8 mouse cellular contexts compared by ENCODE assay signal in the genomic region with DNA sequence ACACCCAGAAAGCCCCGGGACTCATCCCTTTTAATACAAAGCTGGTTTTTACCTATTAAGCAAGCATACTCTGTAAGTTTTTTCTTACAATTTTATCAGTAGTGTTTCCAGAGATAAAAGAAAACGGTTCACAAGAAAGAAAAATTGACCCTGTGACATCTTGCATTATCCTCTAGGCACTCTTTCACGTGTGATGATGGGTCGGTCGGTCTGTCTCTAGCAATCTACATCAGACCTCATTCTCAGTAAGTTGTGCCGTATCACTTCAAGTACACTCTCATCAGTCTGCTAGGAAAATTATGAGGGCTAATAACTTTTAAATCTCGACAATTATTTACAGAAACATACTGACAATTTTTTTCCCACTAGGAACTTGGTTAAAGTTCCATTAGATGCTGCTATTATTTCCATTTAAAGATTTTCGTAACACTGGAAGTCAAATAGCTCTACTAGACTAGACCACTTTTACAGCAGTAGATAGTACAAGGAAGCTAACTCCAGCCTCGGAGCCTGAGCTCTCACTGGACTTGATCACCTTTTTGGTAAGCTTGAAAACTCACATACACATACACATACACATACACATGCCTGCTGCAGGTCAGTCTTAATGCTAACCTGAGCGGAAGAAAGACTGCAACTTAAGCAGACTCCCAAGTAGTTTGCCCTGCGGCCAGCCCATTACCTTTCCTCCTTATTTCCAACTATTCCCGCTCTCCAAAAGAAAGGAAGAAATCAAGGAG. TPM values are rescaled to one million over a fixed set of nuclear protein-coding genes. Genes with fewer than 3 reads are reported as not detected.
A peak's percentile ranks its signal among the peaks of the same experiment; 100 is the strongest.
DNase-seq lines count a peak whose midpoint lies in the region; ATAC-seq and TF ChIP-seq lines count a peak whose summit lies in the region.

No protein-coding gene starts in this region.

- TF ChIP-seq POLR2A in bone marrow, adult 2 months (IDR thresholded peaks at IDR 0.05; ENCODE audit: borderline replicate concordance, control insufficient read depth, low read depth, low read length), result no peak

- H3K27me3 ChIP-seq in heart, embryonic 12.5 days (replicated peaks), result no peaks in the 10 kb centered on the region
- H3K27me3 ChIP-seq in heart, postnatal 0 days (ENCODE audit: control insufficient read depth, insufficient read depth, low read length), result no peaks in the 10 kb centered on the region
- H3K27me3 ChIP-seq in liver, embryonic 13.5 days, result no peaks in the 10 kb centered on the region
- H3K27me3 ChIP-seq in stomach, embryonic 15.5 days (replicated peaks), result no peaks in the 10 kb centered on the region

- no peak for TF ChIP-seq EP300 in heart, postnatal 0 days (IDR thresholded peaks at IDR 0.05; ENCODE audit: low read depth)

- H3K4me3 ChIP-seq in heart, embryonic 12.5 days, result peak overlapping the region; percentile 100
- H3K4me3 ChIP-seq in bone marrow, adult 2 months (replicated peaks; ENCODE audit: control insufficient read depth, low read depth, low read length), result peak overlapping the region; percentile 86
- H3K4me3 ChIP-seq in heart, postnatal 0 days (ENCODE audit: low read depth, low read length), result peak overlapping the region; percentile 93
- peak overlapping the region; percentile 96 for H3K4me3 ChIP-seq in liver, embryonic 13.5 days (replicated peaks)
- H3K4me3 ChIP-seq in stomach, embryonic 15.5 days (replicated peaks), result peak overlapping the region; percentile 96

- no peak for DNase-seq in heart, adult 8-10 months (ENCODE audit: low spot score)
- no peak for DNase-seq in heart, postnatal 0 days (ENCODE audit: low spot score)
- DNase-seq in liver, embryonic 13.5 days, result no peak
- DNase-seq in adrenal gland, postnatal 10 days, result no peak
- DNase-seq in ovary, postnatal 10 days (ENCODE audit: low spot score), result no peak

- peaks cover 11% of the 10 kb centered on the region for H3K36me3 ChIP-seq in heart, embryonic 12.5 days
- peaks cover 12% of the 10 kb centered on the region for H3K36me3 ChIP-seq in heart, postnatal 0 days (replicated peaks; ENCODE audit: control insufficient read depth, insufficient read depth, low read length)
- H3K36me3 ChIP-seq in liver, embryonic 13.5 days, result peaks cover 12% of the 10 kb centered on the region
- peaks cover 8% of the 10 kb centered on the region for H3K36me3 ChIP-seq in stomach, embryonic 15.5 days

- H3K4me2 ChIP-seq in heart, embryonic 12.5 days, result peak overlapping the region; percentile 77
- H3K4me2 ChIP-seq in heart, postnatal 0 days (ENCODE audit: low read depth, low read length), result peak overlapping the region; percentile 92
- peak overlapping the region; percentile 92 for H3K4me2 ChIP-seq in liver, embryonic 13.5 days
- peak overlapping the region; percentile 62 for H3K4me2 ChIP-seq in stomach, embryonic 15.5 days

- H3K9me3 ChIP-seq in heart, embryonic 12.5 days (replicated peaks), result no peaks in the 10 kb centered on the region
- H3K9me3 ChIP-seq in heart, postnatal 0 days (replicated peaks; ENCODE audit: control insufficient read depth, low read length), result no peaks in the 10 kb centered on the region
- H3K9me3 ChIP-seq in liver, embryonic 13.5 days (replicated peaks), result no peaks in the 10 kb centered on the region
- no peaks in the 10 kb centered on the region for H3K9me3 ChIP-seq in stomach, embryonic 15.5 days

- no peak for TF ChIP-seq CTCF in bone marrow, adult 2 months (IDR thresholded peaks at IDR 0.05; ENCODE audit: control insufficient read depth, insufficient read depth, low read length)
- TF ChIP-seq CTCF in heart, postnatal 0 days (IDR thresholded peaks at IDR 0.05; ENCODE audit: low read depth), result no peak

- H3K4me1 ChIP-seq in heart, embryonic 12.5 days (replicated peaks), result peaks cover 15% of the 10 kb centered on the region
- H3K4me1 ChIP-seq in bone marrow, adult 2 months (ENCODE audit: control insufficient read depth, insufficient read depth, low read length), result no peaks in the 10 kb centered on the region; the same call in 1 of the 2 replicates
- peaks cover 22% of the 10 kb centered on the region for H3K4me1 ChIP-seq in heart, postnatal 0 days (ENCODE audit: control insufficient read depth, insufficient read depth)
- H3K4me1 ChIP-seq in liver, embryonic 13.5 days (replicated peaks), result peaks cover 16% of the 10 kb centered on the region
- H3K4me1 ChIP-seq in stomach, embryonic 15.5 days, result peaks cover 10% of the 10 kb centered on the region

- H3K27ac ChIP-seq in heart, embryonic 12.5 days (ENCODE audit: poor library complexity, severe bottlenecking), result peak overlapping the region; percentile 79; the same call in 1 of the 2 replicates
- no peak overlapping the region for H3K27ac ChIP-seq in bone marrow, adult 2 months (ENCODE audit: control insufficient read depth, insufficient read depth, low read depth, low read length, poor library complexity)
- H3K27ac ChIP-seq in heart, postnatal 0 days (ENCODE audit: low read depth), result no peak overlapping the region; the same call in 1 of the 2 replicates
- H3K27ac ChIP-seq in liver, embryonic 13.5 days, result peak overlapping the region; percentile 82
- peak overlapping the region; percentile 84; the same call in 1 of the 2 replicates for H3K27ac ChIP-seq in stomach, embryonic 15.5 days

- no peak for ATAC-seq in heart, embryonic 12.5 days (ENCODE audit: insufficient number of reproducible peaks, low FRiP score)
- ATAC-seq in heart, postnatal 0 days (ENCODE audit: insufficient read depth, low read depth), result no peak; the same call in 1 of the 2 replicates
- ATAC-seq in liver, embryonic 13.5 days (ENCODE audit: low read depth), result peak; percentile 16; the same call in 1 of the 2 replicates
- ATAC-seq in stomach, embryonic 15.5 days (ENCODE audit: insufficient read depth, low FRiP score, low read depth), result no peak

- 10% methylated on average over 12 of the region's 12 CpGs for WGBS in heart, embryonic 12.5 days
- 6% methylated on average over 12 of the region's 12 CpGs for WGBS in bone marrow, adult 2 months
- 12% methylated on average over 12 of the region's 12 CpGs for WGBS in heart, postnatal 0 days
- WGBS in liver, embryonic 13.5 days (ENCODE audit: insufficient replicate concordance), result 4% methylated on average over 12 of the region's 12 CpGs
- 9% methylated on average over 12 of the region's 12 CpGs for WGBS in stomach, embryonic 15.5 days

- peak overlapping the region; percentile 97 for H3K9ac ChIP-seq in heart, embryonic 12.5 days
- peak overlapping the region; percentile 90 for H3K9ac ChIP-seq in heart, postnatal 0 days (replicated peaks; ENCODE audit: low read depth, low read length)
- H3K9ac ChIP-seq in liver, embryonic 13.5 days, result peak overlapping the region; percentile 97
- peak overlapping the region; percentile 79; the same call in 1 of the 2 replicates for H3K9ac ChIP-seq in stomach, embryonic 15.5 days

RNA-seq across cellular contexts. Expression of a gene that starts 1.0 kb away (rescaled TPM):
- polyA plus RNA-seq in heart, embryonic 12.5 days (2016; fragmentation: Nextera tagmentation; extraction: Ambion mirVana), result 37.9 and 39.1 TPM in 2 replicates
- 10 to 100 TPM in 1 of 4 experiments, 1 to 10 TPM in 3; 7.6 to 10.3 (median 8.3) TPM for total RNA-seq in heart, adult 8-10 months (2022)
- 6.9 and 17.4 TPM in 2 replicates for polyA plus RNA-seq in bone marrow, adult 2 months (2011; ENCODE audit: insufficient read depth, insufficient read length, low replicate concordance, missing spikeins)
- 18.2 and 23.6 TPM in 2 replicates for total RNA-seq in heart, postnatal 0 days (2014; rRNA removed; ENCODE audit: low replicate concordance)
- 14.5 and 16.0 TPM in 2 replicates for polyA plus RNA-seq in heart, postnatal 0 days (2015; fragmentation: Nextera tagmentation; extraction: Ambion mirVana)
- polyA plus RNA-seq in liver, embryonic 13.5 days (2015; fragmentation: Nextera tagmentation; extraction: Ambion mirVana), result 20.3 and 28.7 TPM in 2 replicates
- polyA plus RNA-seq in stomach, embryonic 15.5 days (2015; fragmentation: Nextera tagmentation; extraction: Ambion mirVana), result 44.1 and 53.1 TPM in 2 replicates
- total RNA-seq in adrenal gland, postnatal 10 days (2021), result 10 to 100 TPM; 22.4 to 31.6 TPM

Comparison
In these comparisons a context has a peak if more than half of its experiments do, and no peak if none do; other contexts are left out.
1. H3K27ac ChIP-seq: peak in heart, embryonic 12.5 days (single experiment), liver, embryonic 13.5 days (single experiment) and stomach, embryonic 15.5 days (single experiment); none in bone marrow, adult 2 months (single experiment) and heart, postnatal 0 days (single experiment).
2. Peak in every context shown above with its lines, with median percentiles within 50 percentile points of each other: H3K4me2 ChIP-seq, H3K4me3 ChIP-seq and H3K9ac ChIP-seq.